Mouse (Mus musculus): Measurements from ENCODE around the gene Catsper2.
"Not testable (repeated sequence)": the region's sequence is repeated elsewhere in the genome, so short reads cannot be mapped to it uniquely, and the experiment has no call there.

Catsper2 gene

GRCm38 (mm10) chr2:121434854-121435253 is 21.3 kb upstream of the Catsper2 start:
- DNase-seq (ENCODE audit: low spot score in 2 of 2): peak in 1 of 2 experiments; percentile 43

GRCm38 (mm10) chr2:121425890-121426289 is 12.3 kb upstream of the Catsper2 start:
- DNase-seq (ENCODE audit: low spot score in 2 of 2): no peak

GRCm38 (mm10) chr2:121423166-121423565 is 9.6 kb upstream of the Catsper2 start:
- DNase-seq (ENCODE audit: low spot score in 2 of 2): no peak

GRCm38 (mm10) chr2:121418476-121418875 is 4.9 kb upstream of the Catsper2 start:
- DNase-seq (ENCODE audit: low spot score in 2 of 2): no peak

- DNase-seq (ENCODE audit: low spot score in 2 of 2): no peak
These were observed 2.8 kb upstream of the Catsper2 start for GRCm38 (mm10) chr2:121416356-121416755.

- no peak for DNase-seq (ENCODE audit: low spot score in 2 of 2)
These were observed 2.0 kb upstream of the Catsper2 start for GRCm38 (mm10) chr2:121415591-121415990.

- DNase-seq (ENCODE audit: low spot score in 2 of 2): no peak
These were observed 1.5 kb upstream of the Catsper2 start for GRCm38 (mm10) chr2:121415103-121415502.

GRCm38 (mm10) chr2:121414139-121414685 is 620 bp upstream of the Catsper2 start:
- DNase-seq (ENCODE audit: low spot score in 2 of 2): peak; percentile 39 to 40

- peak; percentile 2 to 18 for DNase-seq (ENCODE audit: low spot score in 2 of 2)
These were observed 677 bp downstream of the Catsper2 start for GRCm38 (mm10) chr2:121412843-121413386.

- DNase-seq (ENCODE audit: low spot score in 2 of 2): peak; percentile 36 to 45
These were observed 5.4 kb downstream of the Catsper2 start for GRCm38 (mm10) chr2:121408160-121408559.

GRCm38 (mm10) chr2:121403296-121403695 is 10.3 kb downstream of the Catsper2 start:
- no peak for DNase-seq (ENCODE audit: low spot score in 2 of 2)

GRCm38 (mm10) chr2:121396624-121397023 is 17.0 kb downstream of the Catsper2 start:
- peak; percentile 49 to 64 for DNase-seq (ENCODE audit: low spot score in 2 of 2)

- not testable (repeated sequence) for DNase-seq (ENCODE audit: low spot score in 2 of 2)
These were observed 26.5 kb downstream of the Catsper2 start, which contains the start of gene Strc for GRCm38 (mm10) chr2:121386961-121387575. Gene Strc (minus strand): TSS chr2:121387168.

- DNase-seq (ENCODE audit: low spot score in 2 of 2): no peak
These were observed 38.8 kb downstream of the Catsper2 start for GRCm38 (mm10) chr2:121374766-121375165.

- no peak for DNase-seq (ENCODE audit: low spot score in 2 of 2)
These were observed 41.3 kb downstream of the Catsper2 start for GRCm38 (mm10) chr2:121372266-121372665.

- DNase-seq (ENCODE audit: low spot score in 2 of 2): no peak
These were observed 42.7 kb downstream of the Catsper2 start for GRCm38 (mm10) chr2:121370921-121371320.

GRCm38 (mm10) chr2:121368831-121369230 is 44.8 kb downstream of the Catsper2 start:
- DNase-seq (ENCODE audit: low spot score in 2 of 2): no peak

GRCm38 (mm10) chr2:121363656-121364055 is 49.9 kb downstream of the Catsper2 start:
- DNase-seq (ENCODE audit: low spot score in 2 of 2): no peak

GRCm38 (mm10) chr2:121359461-121359860 is 54.1 kb downstream of the Catsper2 start:
- no peak for DNase-seq (ENCODE audit: low spot score in 2 of 2)

- peak; percentile 13 to 18 for DNase-seq (ENCODE audit: low spot score in 2 of 2)
These were observed 55.2 kb downstream of the Catsper2 start for GRCm38 (mm10) chr2:121358381-121358780.

- DNase-seq (ENCODE audit: low spot score in 2 of 2): no peak
These were observed 55.6 kb downstream of the Catsper2 start for GRCm38 (mm10) chr2:121357961-121358360.

GRCm38 (mm10) chr2:121357494-121357893 is 56.1 kb downstream of the Catsper2 start, which contains the start of gene Ckmt1:
Gene Ckmt1 (plus strand): TSS chr2:121357714.
- no peak for DNase-seq (ENCODE audit: low spot score in 2 of 2)

Data from spleen, postnatal 36 days (tissue).